Mouse (Mus musculus) brown adipose tissue, adult 24 weeks (tissue): Measurements from ENCODE around the gene Ankdd1a. TPM values are rescaled to one million over a fixed set of nuclear protein-coding genes. Genes with fewer than 3 reads are reported as not detected.
A peak's percentile ranks its signal among the peaks of the same experiment; 100 is the strongest.

Experiments used
- H3K27ac ChIP-seq: fragments of 200-500 bp; replicated peaks from 2 replicates; pipeline ENCODE4 v1.5.1; 2012; ENCODE audit warnings: low read depth, mild to moderate bottlenecking, low read length
- H3K4me1 ChIP-seq: fragments of 200-500 bp; 2 replicates; pipeline ENCODE4 v1.6.1; 2012; ENCODE audit warnings: low read length, mixed read lengths; ENCODE audit not compliant: control insufficient read depth, insufficient read depth, insufficient read length
- H3K4me3 ChIP-seq: fragments of 200-500 bp; 2 replicates; pipeline ENCODE4 v1.5.1; 2012; ENCODE audit warnings: low read depth, mild to moderate bottlenecking, low read length, moderate library complexity; ENCODE audit not compliant: insufficient read depth
- polyA plus RNA-seq: library from polyadenylated mRNA; stranded (reverse); fragments of >200 nt; gene quantifications from 2 replicates; pipeline ENCODE4 v1.2.4, GENCODE M21; 2012; ENCODE audit not compliant: missing spikeins, insufficient read depth, insufficient read length

Gene Ankdd1a
- polyA plus RNA-seq, 1 experiment, result not detected

- Histone ChIP-seq H3K4me1 (peaks cover 56% of the 10 kb centered on the region), H3K4me3 (no peak overlapping the region; the same call in 1 of the 2 replicates)
These were observed 30.3 kb upstream of the Ankdd1a start for GRCm38 (mm10) chr9:65550079-65550831.

GRCm38 (mm10) chr9:65549643-65550042, 29.6 kb upstream of the Ankdd1a start:
- Histone ChIP-seq H3K4me3 (no peak overlapping the region), H3K27ac (peak overlapping the region; percentile 99), H3K4me1 (peaks cover 57% of the 10 kb centered on the region)

More at GRCm38 (mm10) chr9:65550079-65550831, 30.3 kb upstream of the Ankdd1a start:
- peak overlapping the region; percentile 99 for H3K27ac ChIP-seq

GRCm38 (mm10) chr9:65549139-65549538, 29.1 kb upstream of the Ankdd1a start:
- no peak overlapping the region for H3K4me3 ChIP-seq
- H3K27ac ChIP-seq, result peak overlapping the region; percentile 99
- H3K4me1 ChIP-seq, result peaks cover 57% of the 10 kb centered on the region

GRCm38 (mm10) chr9:65548311-65548710, 28.3 kb upstream of the Ankdd1a start:
- peaks cover 57% of the 10 kb centered on the region for H3K4me1 ChIP-seq
- no peak overlapping the region for H3K27ac ChIP-seq

GRCm38 (mm10) chr9:65547844-65548243, 27.9 kb upstream of the Ankdd1a start:
- peaks cover 57% of the 10 kb centered on the region for H3K4me1 ChIP-seq
- H3K4me3 ChIP-seq, result no peak overlapping the region
- peak overlapping the region; percentile 23; the same call in 1 of the 2 replicates for H3K27ac ChIP-seq

More at GRCm38 (mm10) chr9:65548311-65548710, 28.3 kb upstream of the Ankdd1a start:
- H3K4me3 ChIP-seq, result no peak overlapping the region

GRCm38 (mm10) chr9:65547111-65547510, 27.1 kb upstream of the Ankdd1a start:
- H3K4me1 ChIP-seq, result peaks cover 53% of the 10 kb centered on the region
- peak overlapping the region; percentile 61; the same call in 1 of the 2 replicates for H3K27ac ChIP-seq
- no peak overlapping the region for H3K4me3 ChIP-seq

- Histone ChIP-seq H3K27ac (peak overlapping the region; percentile 61), H3K4me3 (no peak overlapping the region), H3K4me1 (peaks cover 48% of the 10 kb centered on the region)
These were observed 26.4 kb upstream of the Ankdd1a start for GRCm38 (mm10) chr9:65546413-65546695.

GRCm38 (mm10) chr9:65545635-65546412, 25.8 kb upstream of the Ankdd1a start:
- Histone ChIP-seq H3K27ac (peak overlapping the region; percentile 61), H3K4me3 (no peak overlapping the region), H3K4me1 (peaks cover 46% of the 10 kb centered on the region)

- Histone ChIP-seq H3K4me1 (peaks cover 21% of the 10 kb centered on the region), H3K4me3 (no peak overlapping the region), H3K27ac (peak overlapping the region; percentile 91)
These were observed 22.1 kb upstream of the Ankdd1a start for GRCm38 (mm10) chr9:65542111-65542524.

- no peak overlapping the region for H3K4me3 ChIP-seq
- peak overlapping the region; percentile 91 for H3K27ac ChIP-seq
- H3K4me1 ChIP-seq, result peaks cover 20% of the 10 kb centered on the region
These were observed 21.4 kb upstream of the Ankdd1a start for GRCm38 (mm10) chr9:65541126-65542068.

GRCm38 (mm10) chr9:65539697-65540096, 19.7 kb upstream of the Ankdd1a start:
- peak overlapping the region; percentile 39 for H3K27ac ChIP-seq
- no peak overlapping the region for H3K4me3 ChIP-seq
- H3K4me1 ChIP-seq, result peaks cover 20% of the 10 kb centered on the region

- H3K27ac ChIP-seq, result peak overlapping the region; percentile 32
- no peak overlapping the region for H3K4me3 ChIP-seq
- peaks cover 20% of the 10 kb centered on the region for H3K4me1 ChIP-seq
These were observed 18.1 kb upstream of the Ankdd1a start for GRCm38 (mm10) chr9:65537901-65538630.

- Histone ChIP-seq H3K27ac (peak overlapping the region; percentile 77), H3K4me3 (no peak overlapping the region), H3K4me1 (peaks cover 17% of the 10 kb centered on the region)
These were observed 16.5 kb upstream of the Ankdd1a start for GRCm38 (mm10) chr9:65536491-65536890.

- peaks cover 17% of the 10 kb centered on the region for H3K4me1 ChIP-seq
- peak overlapping the region; percentile 91 for H3K27ac ChIP-seq
- no peak overlapping the region for H3K4me3 ChIP-seq
These were observed 15.9 kb upstream of the Ankdd1a start for GRCm38 (mm10) chr9:65535789-65536469.
